In genomic region chr9:94705758-94706026, GRCm38 (mm10) we compare ENCODE assay signal across 20 mouse cellular contexts. TPM values are rescaled to one million over a fixed set of nuclear protein-coding genes. Genes with fewer than 3 reads are reported as not detected.
DNase-seq lines count a peak whose midpoint lies in the region; ATAC-seq and TF ChIP-seq lines count a peak whose summit lies in the region.
"Had no signal": no experiment of that assay in that cellular context is flagged by ENCODE, and none has a peak within 500 bp of the region (broad histone marks: within the 10 kb centered on the region; RNA-seq: fewer than 3 reads in every experiment).

No protein-coding gene starts in this region.

- TF ChIP-seq CTCF in cerebellum, adult 2 months (IDR thresholded peaks at IDR 0.05; ENCODE audit: borderline replicate concordance, insufficient read depth, low read depth, low read length), result no peak
- TF ChIP-seq CTCF in left cerebral cortex, adult 2 months (IDR thresholded peaks at IDR 0.05), result no peak

- H3K4me3 ChIP-seq in cerebellum, adult 2 months (replicated peaks; ENCODE audit: insufficient read depth, low read depth, low read length), result no peak overlapping the region
- no peak overlapping the region for H3K4me3 ChIP-seq in neural tube, embryonic 15.5 days (replicated peaks)
- H3K4me3 ChIP-seq in left cerebral cortex, adult 2 months, result no peak overlapping the region
- H3K4me3 ChIP-seq: embryonic facial prominence, embryonic 13.5 days; heart, embryonic 13.5 days; liver, embryonic 15.5 days; midbrain, embryonic 15.5 days; myocyte had no signal

- DNase-seq in cerebellum, adult 2 months, result peak in 1 of 2 experiments; percentile 39
- DNase-seq in cerebellum, adult 9-11 months, result no peak
- peak; percentile 94 for DNase-seq in heart, adult 11 months
- no peak for DNase-seq in heart, postnatal 25 days (ENCODE audit: low spot score)
- DNase-seq in neural tube, embryonic 10.5 days (ENCODE audit: extremely low spot score, low spot score), result no peak
- no peak for DNase-seq in left cerebral cortex, adult 2 months (ENCODE audit: extremely low spot score in 1 of 2, low spot score in 2 of 2)
- DNase-seq: adrenal gland, postnatal 10 days; kidney, adult 11 months; right cerebral cortex, postnatal 25 days; thymus, postnatal 36 days had no signal

- no peak for TF ChIP-seq POLR2A in cerebellum, adult 2 months (IDR thresholded peaks at IDR 0.05; ENCODE audit: borderline replicate concordance, insufficient read depth, low read length)

- intact Hi-C loops in heart, postnatal 25 days (cut with DNase I), result no loop called here
- intact Hi-C loops in left cerebral cortex, adult 2 months (cut with DNase I), result loop anchor here (10.0 kb wide), 1 partner anchor 1821 kb away; no protein-coding TSS in a partner anchor

- H3K36me3 ChIP-seq in neural tube, embryonic 15.5 days, result no peaks in the 10 kb centered on the region
- H3K36me3 ChIP-seq: embryonic facial prominence, embryonic 13.5 days; G1E; heart, embryonic 13.5 days; liver, embryonic 15.5 days; midbrain, embryonic 15.5 days had no signal

- 25% methylated on average over 2 of the region's 2 CpGs for WGBS in cerebellum, adult 2 months
- WGBS in neural tube, embryonic 15.5 days, result 92% methylated on average over 2 of the region's 2 CpGs

- H3K9ac ChIP-seq in neural tube, embryonic 15.5 days (replicated peaks), result no peak overlapping the region
- H3K9ac ChIP-seq: embryonic facial prominence, embryonic 13.5 days; heart, embryonic 13.5 days; liver, embryonic 15.5 days; midbrain, embryonic 15.5 days had no signal

- no peak for ATAC-seq in neural tube, embryonic 15.5 days (ENCODE audit: low FRiP score)
- ATAC-seq: activated CD4-positive, CD25-positive, alpha-beta regulatory T cell, adult 4 months; forebrain, embryonic 16.5 days; lung, postnatal 0 days; midbrain, embryonic 15.5 days had no signal

- peaks cover 32% of the 10 kb centered on the region for H3K4me1 ChIP-seq in cerebellum, adult 2 months (ENCODE audit: control insufficient read depth, insufficient read depth, low read length)
- peaks cover 10% of the 10 kb centered on the region; the same call in 1 of the 2 replicates for H3K4me1 ChIP-seq in neural tube, embryonic 15.5 days
- H3K4me1 ChIP-seq: liver, embryonic 15.5 days; midbrain, embryonic 15.5 days had no signal

- H3K4me2 ChIP-seq in neural tube, embryonic 15.5 days, result no peak overlapping the region
- H3K4me2 ChIP-seq: embryonic facial prominence, embryonic 13.5 days; heart, embryonic 13.5 days; liver, embryonic 15.5 days; midbrain, embryonic 15.5 days had no signal

- no peaks in the 10 kb centered on the region for H3K27me3 ChIP-seq in cerebellum, adult 2 months (ENCODE audit: control insufficient read depth, insufficient read depth, low read length)
- no peaks in the 10 kb centered on the region for H3K27me3 ChIP-seq in neural tube, embryonic 15.5 days (replicated peaks)
- H3K27me3 ChIP-seq: embryonic facial prominence, embryonic 13.5 days; heart, embryonic 13.5 days; liver, embryonic 15.5 days; midbrain, embryonic 15.5 days had no signal

- H3K27ac ChIP-seq in cerebellum, adult 2 months (ENCODE audit: insufficient read depth, low read length), result peak overlapping the region; percentile 1; the same call in 1 of the 2 replicates
- peak overlapping the region; percentile 8; the same call in 1 of the 2 replicates for H3K27ac ChIP-seq in neural tube, embryonic 15.5 days (replicated peaks)
- H3K27ac ChIP-seq in left cerebral cortex, adult 2 months, result no peak overlapping the region
- H3K27ac ChIP-seq: embryonic facial prominence, embryonic 13.5 days; heart, embryonic 13.5 days; liver, embryonic 15.5 days; midbrain, embryonic 15.5 days had no signal

- no peaks in the 10 kb centered on the region for H3K9me3 ChIP-seq in neural tube, embryonic 15.5 days (replicated peaks)
- H3K9me3 ChIP-seq: embryonic facial prominence, embryonic 13.5 days; heart, embryonic 13.5 days; liver, embryonic 15.5 days; midbrain, embryonic 15.5 days had no signal

RNA-seq across cellular contexts. Expression of gene Slc9a9, which starts 36.0 kb away (rescaled TPM):
- 8.9 and 9.0 TPM in 2 replicates for polyA plus RNA-seq in cerebellum, adult 2 months (2012; rRNA removed)
- total RNA-seq in heart, postnatal 25 days (2021), result 1 to 10 TPM; 2.2 to 2.6 TPM
- 9.2 and 10.5 TPM in 2 replicates for polyA plus RNA-seq in neural tube, embryonic 15.5 days (2015; fragmentation: Nextera tagmentation; extraction: Ambion mirVana)
- total RNA-seq in left cerebral cortex, adult 2 months (2021), result 10 to 100 TPM; 23.1 to 23.7 TPM
- polyA plus RNA-seq: G1E had no signal

Comparison
In these comparisons a context has a peak if more than half of its experiments do, and no peak if none do; other contexts are left out.
1. RNA of gene Slc9a9, which starts 36.0 kb away (total RNA-seq): 23.1 to 23.7 TPM in left cerebral cortex, adult 2 months; 2.2 to 2.6 TPM in heart, postnatal 25 days; every median in the first group is over 4 times any median in the second.